Mouse (Mus musculus): Measurements from ENCODE around the gene Apba3.

The Apba3 gene

DNA sequence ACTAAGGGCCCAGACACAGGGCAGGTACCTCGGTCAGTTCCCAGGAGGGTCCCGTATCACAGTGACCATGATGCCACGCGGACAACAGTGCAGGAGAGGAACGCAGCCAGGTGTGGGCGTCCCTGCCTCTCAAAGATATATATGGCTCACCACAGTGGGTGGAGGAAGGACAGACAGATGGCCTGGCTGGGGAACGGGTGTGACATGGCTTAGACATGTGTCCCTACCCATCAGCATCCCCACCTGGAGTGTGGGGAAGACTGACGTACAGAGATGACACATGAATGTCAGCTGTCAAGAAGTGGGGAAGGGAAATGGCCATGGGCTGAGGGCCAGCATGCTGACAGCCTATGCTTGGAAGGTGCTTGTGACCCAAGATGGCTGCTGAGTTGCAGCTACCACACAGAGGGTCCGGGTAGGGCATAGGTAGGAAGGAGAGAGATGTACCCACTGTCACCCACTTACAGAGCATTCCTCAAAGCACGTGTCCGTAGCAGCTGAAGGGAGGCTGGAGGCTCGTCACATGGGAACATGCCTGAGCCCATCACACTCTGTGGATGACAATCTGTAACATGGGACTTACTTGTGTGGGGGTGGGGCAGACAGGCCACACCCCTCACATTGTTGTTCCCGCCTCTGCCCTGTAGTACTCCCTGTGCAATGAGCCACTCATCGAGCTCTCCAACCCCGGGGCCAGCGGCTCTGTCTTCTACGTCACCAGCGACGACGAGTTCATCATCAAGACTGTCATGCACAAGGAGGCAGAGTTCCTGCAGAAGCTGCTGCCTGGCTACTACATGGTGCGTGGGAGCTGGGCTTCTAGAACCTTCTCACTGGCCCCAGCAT is 40.3 kb downstream of the Apba3 start:
- DNase-seq (ENCODE audit: low spot score in 2 of 2): no peak

DNA sequence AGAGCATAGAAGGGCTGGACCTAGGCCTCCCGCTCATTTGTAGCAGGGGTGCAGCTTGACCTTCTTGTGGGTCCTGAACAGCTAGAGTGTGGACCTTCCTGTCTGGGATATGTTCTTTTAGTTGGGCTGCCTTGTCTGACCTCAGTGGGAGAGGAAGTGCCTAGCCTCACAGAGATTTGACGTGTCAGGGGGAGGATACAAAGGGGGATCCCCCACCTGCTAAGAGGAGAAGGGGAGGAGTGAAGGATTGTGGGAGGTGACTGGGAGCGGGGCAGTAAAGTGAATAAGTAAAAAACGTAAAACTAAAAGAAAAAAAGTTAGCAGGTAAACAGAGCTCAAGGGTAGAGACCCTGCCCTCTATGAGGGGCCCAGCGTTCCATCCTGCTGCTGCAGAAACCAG is 42.8 kb downstream of the Apba3 start:
- no peak for DNase-seq (ENCODE audit: low spot score in 2 of 2)

DNA sequence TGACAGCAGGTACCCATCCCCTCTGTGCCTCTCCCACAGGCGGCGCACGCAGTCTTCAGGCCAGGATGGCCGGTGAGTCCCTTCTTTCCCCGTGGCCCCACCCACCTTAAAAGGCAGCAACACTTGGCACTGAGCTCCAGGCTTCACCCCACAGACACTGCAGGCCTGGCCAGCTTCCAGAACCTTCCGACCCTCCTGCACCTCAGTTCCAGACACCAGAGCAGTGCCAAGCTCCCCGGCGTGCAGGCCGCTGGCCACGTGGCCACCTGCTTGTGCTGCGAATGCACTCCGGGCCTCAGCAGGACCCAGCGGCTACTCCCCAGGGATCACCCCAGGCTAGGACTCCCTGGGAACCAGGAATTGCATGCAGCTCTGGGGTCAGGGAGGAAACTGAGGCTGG is 46.8 kb downstream of the Apba3 start:
- no peak for DNase-seq (ENCODE audit: low spot score in 2 of 2)

DNA sequence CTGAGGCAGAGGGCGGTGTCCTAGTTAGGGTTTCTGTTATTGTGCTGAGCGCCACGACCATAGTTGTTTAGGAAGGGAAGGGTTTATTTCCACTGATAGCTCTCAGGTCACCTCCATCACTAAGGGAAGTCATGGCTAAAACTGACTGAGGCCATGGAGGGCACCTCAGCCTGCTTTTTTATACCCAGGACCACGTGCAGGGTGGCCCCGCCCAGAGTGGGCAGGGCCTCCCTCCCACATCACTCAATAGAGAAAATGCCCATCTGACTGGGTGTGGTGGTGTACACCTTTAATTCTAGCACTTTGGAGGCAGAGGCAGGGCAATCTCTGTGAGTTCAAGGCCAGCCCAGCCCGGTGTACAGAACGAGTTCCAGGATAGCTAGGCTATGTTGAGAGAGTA is 47.4 kb downstream of the Apba3 start:
- DNase-seq (ENCODE audit: low spot score in 2 of 2): no peak

DNA sequence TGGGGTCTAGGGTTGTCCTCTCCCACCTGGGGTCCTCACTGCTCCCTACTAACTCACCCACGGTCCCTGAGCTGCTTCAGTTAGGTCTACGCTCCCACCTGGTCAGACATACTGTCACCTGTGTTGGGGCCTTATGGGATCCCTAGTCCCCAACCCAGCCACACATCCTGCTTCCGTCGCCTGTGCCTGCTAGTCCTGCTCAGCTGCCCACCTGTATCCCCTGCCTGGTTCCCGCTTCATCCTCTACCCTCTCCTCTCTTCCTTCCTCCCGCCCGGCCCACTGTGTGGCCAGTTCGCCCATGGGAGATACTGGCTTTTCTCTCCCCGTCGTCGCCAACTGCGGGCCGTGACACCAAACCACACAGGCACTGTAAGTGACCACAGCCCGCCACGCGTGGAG is 48.8 kb downstream of the Apba3 start:
- DNase-seq (ENCODE audit: low spot score in 2 of 2): no peak

DNA sequence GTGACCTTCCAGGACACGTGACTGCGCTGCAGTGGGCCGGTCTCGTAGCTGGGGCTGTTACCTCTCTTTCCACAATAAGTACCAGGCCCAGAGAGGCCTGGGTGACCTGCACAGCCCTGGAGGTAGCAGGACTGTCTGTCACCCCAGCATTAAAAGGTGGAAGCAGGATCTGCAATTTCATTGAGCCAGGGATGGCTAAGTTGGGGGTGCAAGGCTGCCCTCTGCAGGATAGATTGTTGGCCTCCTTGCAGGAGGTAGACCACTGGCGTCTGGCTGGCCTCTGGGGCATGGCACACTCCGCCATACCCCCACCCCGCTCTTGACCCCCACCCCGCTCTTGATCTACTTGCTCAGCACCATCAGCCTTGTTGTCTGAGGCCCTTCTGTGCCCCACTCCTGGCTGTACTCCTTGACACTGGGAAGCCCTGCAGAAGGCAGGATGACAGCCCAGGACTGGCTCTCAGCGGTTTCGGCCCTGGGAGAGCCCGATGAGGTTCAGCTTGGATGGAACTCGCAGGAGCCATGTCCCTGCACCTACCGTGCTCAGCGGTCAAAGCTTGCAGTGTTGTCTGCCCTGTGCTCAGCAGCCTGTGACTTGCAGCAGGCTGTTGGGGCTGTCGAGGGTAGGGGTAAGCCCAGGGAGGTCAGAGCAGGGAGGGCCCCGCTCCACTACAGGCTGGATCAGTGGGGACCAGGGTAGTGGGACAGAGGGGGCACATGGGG is 49.7 kb downstream of the Apba3 start:
- DNase-seq (ENCODE audit: low spot score in 2 of 2): no peak

DNA sequence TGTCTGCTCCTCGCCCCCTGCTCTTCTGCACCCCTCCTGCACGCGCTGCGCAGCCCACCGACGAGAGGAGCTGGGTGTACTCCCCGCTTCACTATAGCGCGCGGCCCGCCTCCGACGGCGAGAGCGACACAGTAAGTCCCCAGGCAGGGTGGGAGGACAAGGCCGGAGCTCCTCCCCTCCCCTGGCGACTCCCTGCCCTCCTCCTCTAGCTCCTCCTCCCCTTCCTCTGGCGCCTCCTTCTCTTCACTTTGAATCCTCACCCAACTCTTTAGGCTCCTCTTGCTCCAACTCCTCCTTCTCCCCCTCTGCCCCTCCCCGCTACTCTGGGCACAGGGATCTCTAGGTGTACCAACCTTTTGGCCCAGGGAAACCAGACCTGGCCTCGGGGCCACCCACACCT is 50.5 kb downstream of the Apba3 start:
- peak in 1 of 2 experiments; percentile 62 for DNase-seq (ENCODE audit: low spot score in 2 of 2)

DNA sequence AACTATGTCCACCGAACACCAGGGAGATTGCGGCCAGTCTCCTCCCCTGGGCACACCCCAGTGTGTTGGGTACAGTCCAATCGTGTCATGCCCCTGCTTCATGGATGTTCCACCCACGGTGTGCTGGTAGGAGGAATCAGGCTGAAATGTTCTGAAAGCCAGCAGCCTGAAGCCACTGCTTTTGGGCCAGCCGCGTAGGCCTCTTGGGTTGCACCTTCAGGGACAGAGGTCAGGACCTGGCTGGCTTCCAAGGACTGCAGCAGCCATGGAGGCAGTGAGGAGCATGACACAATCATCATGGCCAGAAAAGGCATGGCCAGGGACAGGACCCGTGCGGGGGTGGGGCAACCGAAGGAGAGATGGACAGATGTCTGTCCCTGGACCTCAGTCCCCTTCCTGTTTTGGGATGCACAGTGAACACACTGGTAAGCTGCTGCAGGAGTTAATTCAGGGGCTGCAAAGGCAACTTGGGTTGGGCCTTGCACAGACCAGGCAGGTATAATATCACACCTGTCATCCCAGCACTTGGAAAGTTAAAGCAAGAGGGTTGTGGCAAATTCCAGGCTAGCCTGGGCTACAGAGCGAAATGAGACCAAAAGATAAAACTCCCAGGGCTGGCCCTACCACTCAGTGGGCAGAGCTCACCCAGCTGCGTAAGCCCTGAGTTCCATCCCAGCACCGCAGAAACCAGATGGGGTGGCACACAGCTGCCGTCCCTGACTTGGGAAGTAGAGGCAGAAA is 52.0 kb downstream of the Apba3 start:
- DNase-seq (ENCODE audit: low spot score in 2 of 2): no peak

DNA sequence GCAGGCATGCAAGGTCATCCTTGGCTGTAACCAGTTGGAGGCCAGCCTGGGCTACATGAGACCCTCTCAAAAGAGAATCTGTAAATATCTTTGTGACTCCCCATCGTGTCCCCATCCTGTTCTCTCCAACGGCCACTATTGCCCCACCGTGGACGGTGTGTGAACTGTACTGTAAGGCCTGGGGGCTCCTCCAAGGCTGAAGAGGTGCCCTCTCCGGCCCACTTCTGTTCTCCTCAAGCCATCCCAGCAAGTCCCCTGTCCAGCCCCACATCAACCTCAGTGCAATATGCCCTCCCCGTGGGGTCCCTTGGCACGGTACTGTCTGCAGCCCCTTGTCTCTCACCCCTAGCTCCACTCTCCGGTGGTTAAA is 52.6 kb downstream of the Apba3 start:
- no peak for DNase-seq (ENCODE audit: low spot score in 2 of 2)

DNA sequence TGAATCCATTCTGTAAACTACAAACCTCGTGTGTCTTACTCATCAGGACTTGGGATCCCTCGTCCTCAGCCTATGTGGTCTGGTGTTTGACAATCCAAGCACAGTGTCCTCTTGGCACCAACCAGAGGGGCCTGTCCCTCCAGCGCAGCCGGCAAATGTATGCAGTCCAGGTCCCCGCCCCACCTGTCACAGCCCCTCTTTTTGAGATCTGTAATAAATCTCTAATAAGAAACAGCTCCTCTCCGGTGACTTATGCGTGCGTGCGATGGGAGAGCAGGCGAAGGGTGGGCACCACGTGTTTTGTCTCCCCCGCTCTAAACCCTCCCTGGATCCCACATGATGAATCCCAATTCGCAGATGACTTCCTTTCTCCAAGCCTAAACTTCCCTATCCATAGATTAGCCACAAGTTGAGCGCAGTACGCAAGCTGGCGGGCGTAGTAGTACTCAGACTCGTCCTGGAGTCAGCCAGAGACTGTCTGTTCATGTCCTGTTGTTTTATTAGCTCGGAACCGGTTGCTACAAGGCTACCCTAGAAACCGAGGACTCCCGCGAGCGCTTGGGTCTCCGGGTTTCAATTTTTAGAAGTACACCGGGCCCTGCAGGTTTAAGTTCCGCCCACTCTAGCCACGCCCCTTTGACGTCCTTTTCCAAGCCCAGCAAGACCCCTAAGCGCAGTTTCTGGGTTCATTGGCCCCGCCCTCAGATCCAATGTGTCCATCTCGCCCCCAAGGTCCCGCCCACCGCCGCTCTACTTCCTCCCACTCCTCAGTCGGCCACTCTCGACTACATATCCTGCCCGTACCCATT is 53.2 kb downstream of the Apba3 start:
- DNase-seq (ENCODE audit: low spot score in 2 of 2): peak in 1 of 2 experiments; percentile 94

DNA sequence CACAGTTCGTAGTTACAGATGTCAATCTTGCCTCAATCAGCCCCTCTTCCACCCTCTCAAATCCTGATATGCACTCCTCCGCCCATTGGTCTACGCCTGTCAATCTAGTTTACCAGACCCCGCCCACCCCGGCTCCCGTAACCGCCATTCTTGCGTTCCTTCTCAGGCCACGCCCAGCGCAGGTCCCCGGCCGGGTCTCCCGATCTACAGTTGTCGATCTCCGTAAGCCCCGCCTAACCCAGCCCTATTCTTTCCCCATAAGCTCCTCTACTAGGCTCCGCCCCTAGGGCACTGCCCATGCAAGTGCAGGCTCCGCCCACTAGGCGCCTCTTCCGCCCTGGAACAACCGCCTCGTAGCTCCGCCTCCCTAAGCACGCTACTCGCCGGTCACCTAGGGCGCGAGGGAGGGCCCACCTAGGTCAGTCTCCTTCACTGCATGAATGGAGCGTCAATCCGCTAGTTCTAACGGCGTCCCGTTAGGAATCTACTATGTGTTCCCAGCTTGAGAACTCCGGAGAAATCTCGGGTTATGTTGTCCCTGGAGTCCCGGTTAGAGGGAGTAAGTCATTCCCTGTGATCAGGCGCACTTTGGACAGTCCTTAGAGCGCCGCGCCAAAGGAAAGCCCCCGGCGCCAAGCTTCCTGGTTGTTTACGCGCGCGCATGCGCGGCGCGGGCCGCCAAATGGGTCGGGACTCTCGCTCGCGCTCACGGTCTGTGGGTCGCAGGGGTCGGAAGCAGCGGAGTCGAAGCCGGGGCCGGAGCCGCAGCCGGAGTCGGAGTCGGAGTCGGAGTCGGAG is 54.0 kb downstream of the Apba3 start, which contains the start of gene Cactin:
Cactin (plus strand) TSS at position 554 of the 798 bp plus-strand sequence.
- peak; percentile 99 for DNase-seq (ENCODE audit: low spot score in 2 of 2)

DNA sequence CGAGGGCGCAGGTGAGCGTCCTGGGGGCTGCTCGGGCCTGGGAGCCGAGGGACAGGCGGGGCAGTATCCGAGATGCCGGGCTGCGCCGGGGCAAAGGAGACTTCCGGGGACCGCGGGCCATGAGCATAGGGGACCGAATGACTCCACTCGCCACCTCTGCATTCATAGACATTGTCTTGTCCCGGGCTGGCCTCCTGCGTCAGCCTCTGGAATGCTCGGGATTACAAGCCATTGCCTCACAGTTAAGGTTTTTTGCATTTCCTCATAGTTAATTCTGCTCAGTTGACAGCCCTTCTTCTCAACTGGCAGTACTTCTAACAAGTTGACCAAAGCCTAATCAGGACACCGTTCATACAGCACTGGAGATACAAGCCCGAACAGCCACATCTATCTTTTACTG is 54.7 kb downstream of the Apba3 start:
- DNase-seq (ENCODE audit: low spot score in 2 of 2): no peak

DNA sequence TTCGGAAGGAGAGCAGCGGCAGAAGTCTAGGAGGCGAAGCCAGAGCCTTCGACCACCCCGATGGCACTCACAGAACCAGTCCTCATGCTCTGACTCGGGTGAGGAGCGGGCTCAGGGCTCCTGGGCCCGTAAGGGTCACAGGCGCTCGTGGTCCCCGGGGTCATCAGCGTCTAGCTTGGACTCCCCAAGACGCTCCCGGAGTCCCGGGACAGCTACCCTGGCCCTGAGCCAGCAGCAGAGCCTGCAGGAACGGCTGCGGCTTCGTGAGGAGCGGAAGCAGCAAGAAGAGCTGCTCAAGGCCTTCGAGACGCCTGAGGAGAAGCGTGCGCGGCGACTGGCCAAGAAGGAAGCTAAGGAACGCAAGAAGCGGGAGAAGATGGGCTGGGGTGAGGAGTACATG is 55.7 kb downstream of the Apba3 start:
- DNase-seq (ENCODE audit: low spot score in 2 of 2): no peak
